Mouse (Mus musculus) myocyte (in vitro differentiated cells): Measurements from ENCODE around the gene Prdm11. TPM values are rescaled to one million over a fixed set of nuclear protein-coding genes. Genes with fewer than 3 reads are reported as not detected.

Source experiments
- H3K27me3 ChIP-seq: one replicate; pipeline ENCODE4 v1.6.1; 2011; ENCODE audit not compliant: control insufficient read depth, insufficient read depth, insufficient read length
- H3K36me3 ChIP-seq: one replicate; pipeline ENCODE4 v1.6.1; 2011; ENCODE audit not compliant: control insufficient read depth, insufficient read depth
- H3K4me2 ChIP-seq: one replicate; pipeline ENCODE4 v1.6.1; 2011; ENCODE audit warnings: low read depth, control low read depth
- H3K4me3 ChIP-seq: one replicate; pipeline ENCODE4 v1.5.1; 2011; ENCODE audit warnings: mild to moderate bottlenecking, control low read depth, moderate library complexity
- H3K79me2 ChIP-seq: one replicate; pipeline ENCODE4 v1.6.1; 2011; ENCODE audit not compliant: control insufficient read depth, insufficient read depth
- H3ac ChIP-seq: one replicate; pipeline ENCODE4 v1.6.1; 2011; ENCODE audit not compliant: control insufficient read depth, insufficient read length
- CEBPB ChIP-seq: IDR thresholded peaks from 2 replicates; pipeline ENCODE4 v1.6.1; 2011; ENCODE audit warnings: mild to moderate bottlenecking, moderate library complexity; ENCODE audit not compliant: poor library complexity, insufficient read depth, severe bottlenecking
- E2F4 ChIP-seq: IDR thresholded peaks from one replicate; pipeline ENCODE4 v1.6.1; 2011; ENCODE audit warnings: mild to moderate bottlenecking, control low read depth, moderate library complexity; ENCODE audit not compliant: insufficient read depth
- MAX ChIP-seq: IDR thresholded peaks from one replicate; pipeline ENCODE4 v1.6.1; 2011; ENCODE audit warnings: low read depth, mild to moderate bottlenecking, control low read depth
- MYOD1 ChIP-seq, 3 experiments: IDR thresholded peaks; one replicate each; pipeline ENCODE4 v1.6.1; 2011; ENCODE audit warnings: control low read depth in 2 of 3, low read depth in 2 of 3, mild to moderate bottlenecking in 2 of 3, moderate library complexity in 1 of 3; ENCODE audit not compliant: insufficient read length in 2 of 3, control insufficient read depth in 1 of 3
- MYOG ChIP-seq, 3 experiments: IDR thresholded peaks; one replicate each; pipeline ENCODE4 v1.6.1; 2011; ENCODE audit warnings: control low read depth in 2 of 3, low read depth in 2 of 3, mild to moderate bottlenecking in 2 of 3; ENCODE audit not compliant: insufficient read length in 2 of 3, control insufficient read depth in 1 of 3, insufficient read depth in 1 of 3
- POLR2A ChIP-seq: IDR thresholded peaks from one replicate; pipeline ENCODE4 v1.6.1; 2011; ENCODE audit warnings: low read depth, mild to moderate bottlenecking, control low read depth, moderate library complexity; ENCODE audit not compliant: insufficient read length
- POLR2AphosphoS2 ChIP-seq: IDR thresholded peaks from one replicate; pipeline ENCODE4 v1.6.1; 2011; ENCODE audit warnings: low read depth, control low read depth; ENCODE audit not compliant: insufficient read length
- REST ChIP-seq: IDR thresholded peaks from one replicate; pipeline ENCODE4 v1.6.1; 2011; ENCODE audit warnings: mild to moderate bottlenecking, control low read depth, moderate library complexity; ENCODE audit not compliant: insufficient read depth, insufficient read length
- SRF ChIP-seq: IDR thresholded peaks from one replicate; pipeline ENCODE4 v1.6.1; 2011; ENCODE audit warnings: low read depth; ENCODE audit not compliant: control insufficient read depth, insufficient read length
- TCF12 ChIP-seq: IDR thresholded peaks from one replicate; pipeline ENCODE4 v1.6.1; 2011; ENCODE audit warnings: mild to moderate bottlenecking, control low read depth; ENCODE audit not compliant: poor library complexity, insufficient read depth, severe bottlenecking
- TCF3 ChIP-seq: IDR thresholded peaks from one replicate; pipeline ENCODE4 v1.6.1; 2011; ENCODE audit warnings: low read depth, control low read depth; ENCODE audit not compliant: insufficient read length
- USF1 ChIP-seq: IDR thresholded peaks from one replicate; pipeline ENCODE4 v1.6.1; 2011; ENCODE audit warnings: low read depth, mild to moderate bottlenecking, control low read depth, moderate library complexity
- polyA plus RNA-seq: library from polyadenylated mRNA; unstranded; fragments of >200 nt; fragmentation: generic; extraction: Trizol; gene quantifications from one replicate; pipeline ENCODE4 v1.2.1, GENCODE M21; 2012; ENCODE audit warnings: missing spikeins

Prdm11 gene
- polyA plus RNA-seq, 1 experiment, result 0.78 TPM

- H3ac ChIP-seq, result no peak overlapping the region
- no peaks in the 10 kb centered on the region for H3K27me3 ChIP-seq
- no peak overlapping the region for H3K4me3 ChIP-seq
- peaks cover 26% of the 10 kb centered on the region for H3K36me3 ChIP-seq
- H3K4me2 ChIP-seq, result no peak overlapping the region
- TF ChIP-seq TCF12 (no peak), MYOG (IDR thresholded peaks at IDR 0.05; ENCODE audit: control insufficient read depth in 1 of 3, insufficient read depth in 1 of 3, insufficient read length in 2 of 3, low read depth in 2 of 3) (no peak), MAX (no peak), TCF3 (no peak), REST (no peak), POLR2AphosphoS2 (no peak), USF1 (no peak), SRF (no peak), POLR2A (no peak), E2F4 (no peak), MYOD1 (IDR thresholded peaks at IDR 0.05; ENCODE audit: control insufficient read depth in 1 of 3, insufficient read length in 2 of 3, low read depth in 2 of 3) (no peak)
- peaks cover 11% of the 10 kb centered on the region for H3K79me2 ChIP-seq
Measured at GRCm38 (mm10) chr2:92929696-92930095, 116.3 kb downstream of the Prdm11 start.

GRCm38 (mm10) chr2:92924677-92925259 lies 121.2 kb downstream of the Prdm11 start:
- H3ac ChIP-seq, result no peak overlapping the region
- no peak overlapping the region for H3K4me2 ChIP-seq
- no peak overlapping the region for H3K4me3 ChIP-seq
- H3K36me3 ChIP-seq, result peaks cover 33% of the 10 kb centered on the region
- peaks cover 30% of the 10 kb centered on the region for H3K79me2 ChIP-seq
- H3K27me3 ChIP-seq, result no peaks in the 10 kb centered on the region
- TF ChIP-seq TCF3 (no peak), REST (no peak), MAX (no peak), TCF12 (no peak), SRF (no peak), USF1 (no peak), MYOG (IDR thresholded peaks at IDR 0.05; ENCODE audit: control insufficient read depth in 1 of 3, insufficient read depth in 1 of 3, insufficient read length in 2 of 3, low read depth in 2 of 3) (no peak), POLR2A (no peak), CEBPB (no peak), MYOD1 (IDR thresholded peaks at IDR 0.05; ENCODE audit: control insufficient read depth in 1 of 3, insufficient read length in 2 of 3, low read depth in 2 of 3) (no peak), E2F4 (no peak), POLR2AphosphoS2 (no peak)

- no peak overlapping the region for H3K4me2 ChIP-seq
- H3K79me2 ChIP-seq, result peaks cover 66% of the 10 kb centered on the region
- H3ac ChIP-seq, result no peak overlapping the region
- no peak for TF ChIP-seq TCF12
- no peak for TF ChIP-seq E2F4
- TF ChIP-seq TCF3, result no peak
- no peak for TF ChIP-seq REST
- no peak for TF ChIP-seq CEBPB
- TF ChIP-seq MAX, result no peak
- TF ChIP-seq POLR2AphosphoS2, result no peak
- TF ChIP-seq MYOG (IDR thresholded peaks at IDR 0.05; ENCODE audit: control insufficient read depth in 1 of 3, insufficient read depth in 1 of 3, insufficient read length in 2 of 3, low read depth in 2 of 3), result no peak
- no peak for TF ChIP-seq SRF
- no peak for TF ChIP-seq USF1
- TF ChIP-seq POLR2A, result no peak
- TF ChIP-seq MYOD1 (IDR thresholded peaks at IDR 0.05; ENCODE audit: control insufficient read depth in 1 of 3, insufficient read length in 2 of 3, low read depth in 2 of 3), result no peak
- H3K36me3 ChIP-seq, result peaks cover 32% of the 10 kb centered on the region
- no peak overlapping the region for H3K4me3 ChIP-seq
- no peaks in the 10 kb centered on the region for H3K27me3 ChIP-seq
Measured at GRCm38 (mm10) chr2:92920709-92921108, 125.3 kb downstream of the Prdm11 start.

- no peak overlapping the region for H3ac ChIP-seq
- H3K4me3 ChIP-seq, result no peak overlapping the region
- TF ChIP-seq MYOD1 (IDR thresholded peaks at IDR 0.05; ENCODE audit: control insufficient read depth in 1 of 3, insufficient read length in 2 of 3, low read depth in 2 of 3) (peak in 2 of 3 experiments; percentile 62 to 63), POLR2AphosphoS2 (no peak)
- peak overlapping the region; percentile 65 for H3K4me2 ChIP-seq
- peaks cover 12% of the 10 kb centered on the region for H3K36me3 ChIP-seq
- no peaks in the 10 kb centered on the region for H3K27me3 ChIP-seq
- H3K79me2 ChIP-seq, result peaks cover 61% of the 10 kb centered on the region
Measured at GRCm38 (mm10) chr2:92917405-92918142, 128.4 kb downstream of the Prdm11 start.
